Mouse (Mus musculus) midbrain, embryonic 15.5 days (tissue): Measurements from ENCODE around the gene Mapkapk3. TPM values are rescaled to one million over a fixed set of nuclear protein-coding genes. Genes with fewer than 3 reads are reported as not detected.

Experiments
- ATAC-seq: fragments of 200-750 bp; cut with Nextera tagmentation; replicated peaks from 2 replicates; pipeline ENCODE4 v1.8.0; 2017; ENCODE audit warnings: moderate TSS enrichment
- H3K27ac ChIP-seq: fragments of 300-500 bp; sonication (generic); 2 replicates; pipeline ENCODE4 v1.5.1; 2015; ENCODE audit warnings: mild to moderate bottlenecking, inconsistent platforms
- H3K27me3 ChIP-seq: fragments of 300-500 bp; sonication (generic); replicated peaks from 2 replicates; pipeline ENCODE4 v1.6.1; 2015; ENCODE audit warnings: inconsistent platforms
- H3K36me3 ChIP-seq: fragments of 300-500 bp; sonication (generic); replicated peaks from 2 replicates; pipeline ENCODE4 v1.6.1; 2015; ENCODE audit warnings: inconsistent platforms
- H3K4me1 ChIP-seq: fragments of 300-500 bp; sonication (generic); 2 replicates; pipeline ENCODE4 v1.6.1; 2015; ENCODE audit warnings: inconsistent platforms
- H3K4me2 ChIP-seq: fragments of 300-500 bp; sonication (generic); 2 replicates; pipeline ENCODE4 v1.6.1; 2015; ENCODE audit warnings: inconsistent platforms, mild to moderate bottlenecking, moderate library complexity
- H3K4me3 ChIP-seq: fragments of 300-500 bp; sonication (generic); 2 replicates; pipeline ENCODE4 v1.5.1; 2015; ENCODE audit warnings: mild to moderate bottlenecking, inconsistent platforms
- H3K9ac ChIP-seq: fragments of 300-500 bp; sonication (generic); 2 replicates; pipeline ENCODE4 v1.6.1; 2015; ENCODE audit warnings: mild to moderate bottlenecking, inconsistent platforms
- H3K9me3 ChIP-seq: fragments of 300-500 bp; sonication (generic); 2 replicates; pipeline ENCODE4 v1.6.1; 2016; ENCODE audit warnings: inconsistent platforms
- WGBS: fragments of 180-500 bp; shearing (Covaris S2); methylation state at CpG from one replicate; pipeline ENCODE4 v1.1.7; 2015; ENCODE audit warnings: mixed read lengths; 5-methylcytosine and 5-hydroxymethylcytosine counted together
- polyA plus RNA-seq: library from polyadenylated mRNA; unstranded; fragments of >200 nt; fragmentation: Nextera tagmentation; extraction: Ambion mirVana; gene quantifications from 2 replicates; pipeline ENCODE4 v1.2.1, GENCODE M21; 2015

Gene Mapkapk3
- polyA plus RNA-seq, 1 experiment from 2014 or later = 2.2 TPM

DNA sequence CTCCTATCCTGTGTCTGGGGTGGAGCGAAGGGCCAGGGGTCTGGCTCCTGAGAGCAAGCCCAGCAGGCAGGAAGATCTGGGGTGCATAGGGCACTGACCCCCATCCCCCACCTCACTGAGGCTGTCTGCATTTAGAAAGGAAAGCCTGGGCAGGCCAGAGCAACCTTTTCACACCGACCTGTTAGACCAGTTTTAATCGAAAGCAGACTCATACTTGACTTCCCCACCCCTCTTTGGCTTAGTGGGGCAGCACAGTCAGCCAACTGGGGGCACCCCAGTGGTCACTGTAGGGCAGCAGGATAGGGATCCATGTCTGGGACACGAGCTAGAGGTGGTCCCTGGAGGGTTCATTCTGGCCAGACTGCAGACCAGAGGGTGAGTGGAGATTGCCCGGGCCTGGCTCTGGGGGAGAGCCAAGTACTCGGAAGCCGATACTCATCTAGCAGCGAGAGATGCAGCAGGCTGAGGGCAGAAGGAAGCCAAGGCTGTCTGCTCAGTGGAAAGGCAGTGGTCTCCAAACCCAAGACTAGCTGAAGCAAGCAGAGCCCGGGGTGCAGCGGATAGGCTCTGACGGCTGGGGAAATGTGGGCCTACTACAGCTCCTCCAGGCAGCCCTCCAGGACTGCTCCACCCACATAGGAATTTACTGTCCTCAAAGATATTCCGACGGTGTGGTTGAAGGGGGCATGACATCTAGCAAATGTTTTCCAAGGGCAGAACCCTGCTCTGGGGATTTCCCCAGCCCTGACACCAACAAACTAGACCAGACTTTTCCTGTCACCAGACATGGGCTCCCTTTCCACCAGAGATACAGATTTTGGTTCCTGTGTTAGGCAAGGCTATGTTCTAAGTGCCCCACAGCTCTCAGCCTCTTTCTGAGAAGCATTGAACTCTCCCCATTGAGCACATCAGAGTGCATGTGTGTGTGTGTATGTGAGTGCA is 16.2 kb upstream of the Mapkapk3 start:
- no peak overlapping the region for H3K4me2 ChIP-seq
- WGBS = 71% methylated on average over 13 of the region's 13 CpGs
- no peak for ATAC-seq

DNA sequence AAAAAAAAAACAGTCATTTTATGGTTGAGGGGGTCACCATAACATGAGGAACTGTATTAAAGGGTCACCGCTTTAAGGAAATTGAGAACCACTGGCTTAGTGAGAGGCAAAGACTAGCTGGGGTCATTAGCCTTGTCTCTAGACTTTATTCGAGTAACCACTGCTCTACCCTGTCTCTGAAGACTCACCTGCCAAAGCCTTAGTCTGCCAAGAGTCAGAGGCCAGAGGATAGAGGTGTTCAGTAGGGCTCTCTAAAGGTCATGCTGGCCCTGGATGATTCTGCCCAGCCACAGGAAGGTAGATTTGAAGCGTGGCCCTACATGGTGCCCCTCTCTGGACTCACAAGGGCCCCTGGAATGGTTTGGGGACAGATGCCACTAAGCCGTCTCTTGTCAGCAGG is 15.3 kb upstream of the Mapkapk3 start:
- no peak for ATAC-seq
- Histone ChIP-seq H3K4me1 (no peaks in the 10 kb centered on the region), H3K9me3 (no peaks in the 10 kb centered on the region), H3K4me3 (no peak overlapping the region), H3K9ac (no peak overlapping the region), H3K36me3 (no peaks in the 10 kb centered on the region), H3K27me3 (no peaks in the 10 kb centered on the region), H3K4me2 (no peak overlapping the region), H3K27ac (no peak overlapping the region)
- WGBS = 87% methylated on average over 4 of the region's 4 CpGs

More for the DNA sequence above, 16.2 kb upstream of the Mapkapk3 start:
- no peaks in the 10 kb centered on the region for H3K9me3 ChIP-seq
- no peak overlapping the region for H3K9ac ChIP-seq
- no peak overlapping the region for H3K4me3 ChIP-seq
- no peaks in the 10 kb centered on the region for H3K36me3 ChIP-seq
- H3K4me1 ChIP-seq = no peaks in the 10 kb centered on the region
- H3K27ac ChIP-seq = no peak overlapping the region
- no peaks in the 10 kb centered on the region for H3K27me3 ChIP-seq

DNA sequence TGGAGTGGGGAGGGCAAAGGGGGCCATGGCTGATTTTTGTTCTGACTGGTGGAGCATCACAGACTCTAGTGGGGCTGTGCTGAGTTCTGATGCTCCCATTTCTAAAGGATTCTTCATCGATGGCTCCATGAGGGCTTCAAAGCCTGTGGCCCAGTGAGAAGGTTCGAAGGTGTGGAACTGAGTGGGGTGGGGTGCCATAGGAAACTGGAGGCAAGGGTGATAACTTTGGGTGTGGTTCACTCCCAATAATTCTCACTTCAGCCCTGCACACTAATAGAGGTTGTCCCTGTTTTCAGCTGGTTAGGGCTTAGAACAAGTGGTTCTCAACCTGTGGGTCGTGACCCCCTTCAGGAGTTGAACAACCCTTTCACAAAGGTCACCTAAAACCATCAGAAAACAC is 14.7 kb upstream of the Mapkapk3 start:
- H3K4me1 ChIP-seq = no peaks in the 10 kb centered on the region
- H3K27ac ChIP-seq = no peak overlapping the region
- no peak overlapping the region for H3K9ac ChIP-seq
- no peaks in the 10 kb centered on the region for H3K27me3 ChIP-seq
- H3K9me3 ChIP-seq = no peaks in the 10 kb centered on the region
- no peak overlapping the region for H3K4me2 ChIP-seq
- WGBS = 95% methylated on average over 3 of the region's 3 CpGs
- H3K4me3 ChIP-seq = no peak overlapping the region
- ATAC-seq = no peak
- H3K36me3 ChIP-seq = no peaks in the 10 kb centered on the region

- H3K9ac ChIP-seq = no peak overlapping the region
- WGBS = 86% methylated on average over 5 of the region's 5 CpGs
- H3K4me2 ChIP-seq = no peak overlapping the region
- H3K36me3 ChIP-seq = no peaks in the 10 kb centered on the region
- no peak for ATAC-seq
- H3K27ac ChIP-seq = no peak overlapping the region
- no peaks in the 10 kb centered on the region for H3K9me3 ChIP-seq
- H3K27me3 ChIP-seq = no peaks in the 10 kb centered on the region
- H3K4me1 ChIP-seq = peaks cover under 1% of the 10 kb centered on the region; the same call in 1 of the 2 replicates
- no peak overlapping the region for H3K4me3 ChIP-seq
Measured at GRCm38 (mm10) chr9:107303900-107304299, 14.2 kb upstream of the Mapkapk3 start.

GRCm38 (mm10) chr9:107303121-107303820 is 13.6 kb upstream of the Mapkapk3 start:
- Histone ChIP-seq H3K9ac (no peak overlapping the region), H3K27ac (no peak overlapping the region), H3K27me3 (no peaks in the 10 kb centered on the region), H3K36me3 (no peaks in the 10 kb centered on the region), H3K9me3 (no peaks in the 10 kb centered on the region), H3K4me3 (no peak overlapping the region), H3K4me1 (peaks cover 6% of the 10 kb centered on the region; the same call in 1 of the 2 replicates), H3K4me2 (no peak overlapping the region)
- no peak for ATAC-seq
- WGBS = 87% methylated on average over 9 of the region's 9 CpGs

DNA sequence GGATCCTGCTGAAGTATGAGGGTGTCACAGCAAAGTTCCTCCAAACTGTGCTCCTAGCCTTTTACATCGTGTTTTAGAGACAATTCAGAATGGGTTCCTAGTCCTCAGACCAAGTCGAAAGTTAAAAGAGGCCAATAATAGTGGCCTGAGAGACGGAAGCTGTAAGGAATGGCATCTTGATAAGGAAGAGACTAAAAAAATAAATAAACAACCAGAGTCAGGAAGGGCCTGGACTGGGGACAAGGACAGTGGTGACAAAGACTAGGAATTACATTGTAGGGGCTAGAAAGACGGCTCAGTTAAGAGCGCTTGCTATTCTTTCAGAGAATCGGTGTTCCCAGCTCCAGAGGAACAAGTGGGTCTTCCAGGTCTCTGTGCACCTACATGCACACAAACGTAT is 12.9 kb upstream of the Mapkapk3 start:
- no peak overlapping the region for H3K27ac ChIP-seq
- 90% methylated on average over 7 of the region's 7 CpGs for WGBS
- H3K36me3 ChIP-seq = no peaks in the 10 kb centered on the region
- no peak overlapping the region for H3K4me2 ChIP-seq
- no peak overlapping the region for H3K9ac ChIP-seq
- no peak for ATAC-seq
- H3K4me3 ChIP-seq = no peak overlapping the region
- H3K27me3 ChIP-seq = no peaks in the 10 kb centered on the region
- no peaks in the 10 kb centered on the region for H3K9me3 ChIP-seq
- peaks cover 11% of the 10 kb centered on the region for H3K4me1 ChIP-seq

DNA sequence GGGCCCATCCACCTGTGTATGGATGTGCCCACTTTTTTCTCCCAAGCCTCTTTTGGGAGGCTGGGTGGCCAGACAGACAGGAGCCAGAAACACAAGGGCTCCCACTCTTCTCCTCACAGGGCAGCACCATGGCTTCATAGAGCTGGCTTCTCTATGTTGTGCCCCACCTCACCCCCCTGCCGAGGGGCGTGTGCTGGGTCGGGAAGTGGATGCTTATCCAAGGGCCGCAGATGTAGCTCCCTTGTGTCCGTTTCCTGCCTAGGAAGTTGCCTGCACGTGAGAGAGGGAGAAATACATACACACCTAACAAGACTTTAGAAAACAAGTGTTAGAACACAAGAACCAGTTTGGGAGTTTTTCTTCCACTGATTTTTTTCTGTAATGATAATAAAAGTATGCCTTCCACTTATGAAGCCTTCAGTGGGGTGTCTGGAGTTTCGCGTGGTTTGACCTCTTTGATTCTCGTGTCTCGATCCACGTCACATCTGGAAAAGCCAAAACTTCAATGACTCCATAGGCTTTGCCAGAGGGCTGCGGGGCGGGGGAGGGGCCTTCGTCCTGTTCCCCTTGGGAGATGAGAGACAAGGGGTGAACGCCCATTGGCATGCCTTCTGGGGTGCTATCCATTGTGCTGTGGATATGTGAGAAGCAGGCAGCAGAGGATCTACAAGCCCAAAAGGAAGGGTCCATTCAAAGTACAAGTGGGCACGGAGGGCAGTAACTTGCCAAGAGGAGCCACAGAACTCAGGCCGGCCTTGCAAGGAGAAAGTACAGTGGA is 12.1 kb upstream of the Mapkapk3 start:
- Histone ChIP-seq H3K9me3 (no peaks in the 10 kb centered on the region), H3K27me3 (no peaks in the 10 kb centered on the region), H3K4me3 (no peak overlapping the region), H3K36me3 (no peaks in the 10 kb centered on the region), H3K4me1 (peaks cover 18% of the 10 kb centered on the region), H3K9ac (no peak overlapping the region), H3K27ac (no peak overlapping the region), H3K4me2 (no peak overlapping the region)
- ATAC-seq = no peak
- WGBS = 85% methylated on average over 17 of the region's 17 CpGs

GRCm38 (mm10) chr9:107300224-107300973 is 10.7 kb upstream of the Mapkapk3 start:
- ATAC-seq = no peak
- 94% methylated on average over 30 of the region's 30 CpGs for WGBS
- Histone ChIP-seq H3K27ac (no peak overlapping the region), H3K27me3 (no peaks in the 10 kb centered on the region), H3K36me3 (no peaks in the 10 kb centered on the region), H3K9ac (no peak overlapping the region), H3K9me3 (no peaks in the 10 kb centered on the region), H3K4me2 (no peak overlapping the region), H3K4me1 (peaks cover 22% of the 10 kb centered on the region), H3K4me3 (no peak overlapping the region)

- Histone ChIP-seq H3K27me3 (no peaks in the 10 kb centered on the region), H3K4me3 (no peak overlapping the region), H3K27ac (no peak overlapping the region), H3K9ac (no peak overlapping the region), H3K9me3 (no peaks in the 10 kb centered on the region), H3K36me3 (no peaks in the 10 kb centered on the region), H3K4me1 (peaks cover 22% of the 10 kb centered on the region), H3K4me2 (no peak overlapping the region)
- 90% methylated on average over 7 of the region's 7 CpGs for WGBS
- ATAC-seq = no peak
Measured at GRCm38 (mm10) chr9:107299783-107300182, 10.1 kb upstream of the Mapkapk3 start.

GRCm38 (mm10) chr9:107298876-107299275 is 9.2 kb upstream of the Mapkapk3 start:
- Histone ChIP-seq H3K4me1 (peaks cover 22% of the 10 kb centered on the region), H3K27me3 (no peaks in the 10 kb centered on the region), H3K9me3 (no peaks in the 10 kb centered on the region), H3K27ac (no peak overlapping the region), H3K4me3 (no peak overlapping the region), H3K4me2 (no peak overlapping the region), H3K9ac (no peak overlapping the region), H3K36me3 (no peaks in the 10 kb centered on the region)
- 89% methylated on average over 6 of the region's 6 CpGs for WGBS
- no peak for ATAC-seq

DNA sequence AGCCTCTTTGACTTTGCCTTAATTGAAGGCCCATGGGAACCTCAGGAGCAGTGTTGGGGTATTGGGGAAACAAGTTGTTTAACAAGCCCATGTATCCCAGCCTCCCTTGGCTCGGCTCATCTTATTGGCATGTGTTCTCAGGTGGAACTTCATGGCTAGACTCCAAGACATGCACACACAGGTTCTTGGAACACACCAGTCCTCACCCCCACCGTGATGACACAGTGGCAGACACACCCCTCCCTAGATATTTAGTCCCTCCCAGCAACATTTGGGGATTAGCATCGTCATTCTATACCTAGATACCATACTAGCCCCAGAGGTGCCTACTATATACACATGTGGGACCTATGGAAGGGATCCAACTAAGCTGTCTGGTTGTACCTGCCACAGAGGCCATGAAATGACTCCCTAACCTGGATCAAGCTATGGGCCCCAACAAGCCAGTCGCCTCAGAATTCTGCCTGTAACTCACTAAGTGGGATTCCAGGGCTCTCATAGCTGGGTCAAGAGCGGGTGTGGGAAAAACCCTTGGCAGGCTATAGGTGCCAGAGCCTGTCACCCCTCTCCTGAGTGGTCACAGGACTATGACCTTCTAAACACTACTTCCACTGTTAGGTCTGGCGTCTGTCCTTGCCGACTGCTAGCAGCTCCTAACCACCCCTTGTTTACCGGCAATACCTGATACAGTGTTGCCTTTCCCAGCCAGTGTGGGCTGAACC is 8.5 kb upstream of the Mapkapk3 start:
- H3K4me1 ChIP-seq = peaks cover 22% of the 10 kb centered on the region
- WGBS = 89% methylated on average over 8 of the region's 8 CpGs
- no peak for ATAC-seq
- no peaks in the 10 kb centered on the region for H3K36me3 ChIP-seq
- H3K4me2 ChIP-seq = peak overlapping the region; percentile 97
- no peak overlapping the region for H3K9ac ChIP-seq
- 0 out of 2 replicates have a peak overlapping the region, but pooled peaks have one; percentile 72 for H3K4me3 ChIP-seq
- H3K27me3 ChIP-seq = no peaks in the 10 kb centered on the region
- no peak overlapping the region for H3K27ac ChIP-seq
- H3K9me3 ChIP-seq = no peaks in the 10 kb centered on the region
